Comparison of ENCODE assay signal across 8 mouse cellular contexts in genomic region chr2:135731591-135731990, GRCm38 (mm10).
DNase-seq lines count a peak whose midpoint lies in the region; ATAC-seq and TF ChIP-seq lines count a peak whose summit lies in the region.

No protein-coding gene starts in this region.

- intact Hi-C loops in heart, adult 2 months (cut with DNase I), result loop anchor here (5.0 kb wide), 1 partner anchor 196 kb away; no protein-coding TSS in a partner anchor

- peak; percentile 42 for DNase-seq in adrenal gland, adult 8-10 months
- DNase-seq in heart, adult 2 months, result peak; percentile 57 to 82
- DNase-seq in kidney, adult 8-10 months, result peak; percentile 49 to 68
- peak; percentile 57 for DNase-seq in lung, postnatal 0 days (ENCODE audit: low spot score)
- no peak for DNase-seq in frontal cortex, postnatal 14 days (ENCODE audit: low spot score in 2 of 2)
- no peak for DNase-seq in midbrain, embryonic 14.5 days
- DNase-seq in frontal cortex, postnatal 10 days (ENCODE audit: low spot score in 2 of 2), result no peak
- DNase-seq in right cerebral cortex, postnatal 36 days (ENCODE audit: low spot score in 2 of 2), result no peak

- H3K27me3 ChIP-seq in heart, adult 2 months (ENCODE audit: control insufficient read depth, insufficient read depth, low read length), result no peaks in the 10 kb centered on the region
- H3K27me3 ChIP-seq in lung, postnatal 0 days (replicated peaks; ENCODE audit: insufficient read depth, low read length), result no peaks in the 10 kb centered on the region
- H3K27me3 ChIP-seq in midbrain, embryonic 14.5 days (ENCODE audit: control insufficient read depth, insufficient read depth, low read length), result no peaks in the 10 kb centered on the region

- peak; percentile 42 for ATAC-seq in lung, postnatal 0 days
- no peak for ATAC-seq in midbrain, embryonic 14.5 days (ENCODE audit: low FRiP score, low TSS enrichment)

- peak overlapping the region; percentile 56 for H3K27ac ChIP-seq in heart, adult 2 months
- H3K27ac ChIP-seq in lung, postnatal 0 days (ENCODE audit: low read length), result no peak overlapping the region
- no peak overlapping the region for H3K27ac ChIP-seq in midbrain, embryonic 14.5 days (replicated peaks; ENCODE audit: low read depth, low read length)

- TF ChIP-seq EP300 in heart, adult 2 months (IDR thresholded peaks at IDR 0.05; ENCODE audit: insufficient read depth, low read depth, low read length), result peak; percentile 82
- TF ChIP-seq EP300 in lung, postnatal 0 days (IDR thresholded peaks at IDR 0.05), result peak; percentile 22; the same call in 1 of the 2 replicates

- peaks cover 31% of the 10 kb centered on the region for H3K4me1 ChIP-seq in heart, adult 2 months (ENCODE audit: control insufficient read depth, insufficient read depth, low read length)
- peaks cover 4% of the 10 kb centered on the region; the same call in 1 of the 2 replicates for H3K4me1 ChIP-seq in lung, postnatal 0 days (ENCODE audit: insufficient read depth, low read depth, low read length)
- H3K4me1 ChIP-seq in midbrain, embryonic 14.5 days (ENCODE audit: control insufficient read depth, insufficient read depth, low read length), result peaks cover 10% of the 10 kb centered on the region; the same call in 1 of the 2 replicates

- H3K79me2 ChIP-seq in heart, adult 2 months (replicated peaks; ENCODE audit: control insufficient read depth, insufficient read depth, low read length), result peaks cover 3% of the 10 kb centered on the region

- no peak for TF ChIP-seq CTCF in heart, adult 2 months (IDR thresholded peaks at IDR 0.05)
- TF ChIP-seq CTCF in lung, postnatal 0 days (IDR thresholded peaks at IDR 0.05), result no peak

- H3K4me3 ChIP-seq in heart, adult 2 months, result no peak overlapping the region
- H3K4me3 ChIP-seq in lung, postnatal 0 days (ENCODE audit: low read depth, low read length), result no peak overlapping the region
- no peak overlapping the region for H3K4me3 ChIP-seq in midbrain, embryonic 14.5 days (replicated peaks; ENCODE audit: low read depth, low read length)

- no peak for TF ChIP-seq POLR2A in heart, adult 2 months (IDR thresholded peaks at IDR 0.05; ENCODE audit: insufficient read depth, low read depth, low read length)

- peaks cover 32% of the 10 kb centered on the region for H3K36me3 ChIP-seq in heart, adult 2 months (ENCODE audit: control insufficient read depth, insufficient read depth, low read length)
- H3K36me3 ChIP-seq in lung, postnatal 0 days (ENCODE audit: insufficient read depth, low read length), result no peaks in the 10 kb centered on the region
- no peaks in the 10 kb centered on the region for H3K36me3 ChIP-seq in midbrain, embryonic 14.5 days (ENCODE audit: control insufficient read depth, insufficient read depth, low read length)

- H3K9me3 ChIP-seq in lung, postnatal 0 days (ENCODE audit: low read length), result no peaks in the 10 kb centered on the region
- H3K9me3 ChIP-seq in midbrain, embryonic 14.5 days (ENCODE audit: control insufficient read depth, low read length), result no peaks in the 10 kb centered on the region

- no peak overlapping the region for H3K9ac ChIP-seq in heart, adult 2 months (ENCODE audit: low read depth, low read length)
- no peak overlapping the region for H3K9ac ChIP-seq in lung, postnatal 0 days (replicated peaks; ENCODE audit: low read depth)
- H3K9ac ChIP-seq in midbrain, embryonic 14.5 days (replicated peaks; ENCODE audit: low read length), result no peak overlapping the region

- WGBS in heart, adult 2 months, result 27% methylated on average over 6 of the region's 6 CpGs
- WGBS in lung, postnatal 0 days, result 52% methylated on average over 6 of the region's 6 CpGs
- 76% methylated on average over 6 of the region's 6 CpGs for WGBS in midbrain, embryonic 14.5 days

- no peak overlapping the region for H3K4me2 ChIP-seq in lung, postnatal 0 days (replicated peaks; ENCODE audit: low read depth, low read length)
- no peak overlapping the region for H3K4me2 ChIP-seq in midbrain, embryonic 14.5 days (ENCODE audit: low read length)

Comparison
In these comparisons a context has a peak if more than half of its experiments do, and no peak if none do; other contexts are left out.
1. DNase-seq: peak in adrenal gland, adult 8-10 months (single experiment), heart, adult 2 months (2 of 2), kidney, adult 8-10 months (2 of 2) and lung, postnatal 0 days (single experiment); none in frontal cortex, postnatal 14 days (0 of 2), midbrain, embryonic 14.5 days (single experiment), frontal cortex, postnatal 10 days (0 of 2) and right cerebral cortex, postnatal 36 days (0 of 2).